Mouse (Mus musculus): ENCODE results near the gene Gm4791. TPM values are rescaled to one million over a fixed set of nuclear protein-coding genes. Genes with fewer than 3 reads are reported as not detected.

Gene Gm4791
- not detected for polyA plus RNA-seq (2014; fragmentation: Illumina TruSeq; extraction: RNeasy Lipid Tissue Mini Kit (QIAGEN cat#74804); ENCODE audit: low read depth, low replicate concordance)

GRCm38 (mm10) chr9:46998338-46998791 is at the start of gene Gm4791:
Gm4791 (plus strand) TSS chr9:46998741.

